Mouse (Mus musculus): ENCODE results near the gene Olfr635.

- TF ChIP-seq CTCF (IDR thresholded peaks at IDR 0.05; ENCODE audit: low read depth, low read length): no peak
- no peak for TF ChIP-seq POLR2A (IDR thresholded peaks at IDR 0.05; ENCODE audit: borderline replicate concordance, low read depth, low read length)
These were observed 54.5 kb downstream of the Olfr635 start, which contains the start of gene Olfr640 for GRCm38 (mm10) chr7:104025473-104025872.

Data from bone marrow macrophage, adult 2 months (primary cell).